Comparison of ENCODE assay signal across 8 mouse cellular contexts in the genomic region with DNA sequence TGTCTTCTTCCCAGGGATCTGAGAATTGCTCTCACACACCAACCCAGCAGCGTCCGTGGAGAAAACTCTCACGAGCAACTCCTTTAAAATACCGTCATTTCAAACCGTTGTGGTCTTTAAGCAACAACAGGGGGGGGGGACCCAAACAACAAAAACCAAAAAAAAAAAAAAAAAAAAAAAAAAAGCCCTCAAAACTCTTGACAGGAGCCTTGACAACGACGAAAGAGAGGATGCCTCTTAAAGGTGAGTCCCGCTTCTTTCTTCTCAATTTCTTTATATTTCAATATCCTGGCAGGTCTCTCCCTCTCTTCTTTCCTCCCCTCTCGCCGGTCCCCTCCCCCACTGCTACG. TPM values are rescaled to one million over a fixed set of nuclear protein-coding genes. Genes with fewer than 3 reads are reported as not detected.
DNase-seq lines count a peak whose midpoint lies in the region; ATAC-seq and TF ChIP-seq lines count a peak whose summit lies in the region.

No protein-coding gene starts in this region.

- peak overlapping the region; percentile 44 for H3K4me3 ChIP-seq in left cerebral cortex, adult 2 months
- H3K4me3 ChIP-seq in embryonic facial prominence, embryonic 15.5 days (replicated peaks) = peak overlapping the region; percentile 35
- H3K4me3 ChIP-seq in limb, embryonic 10.5 days = peak overlapping the region; percentile 46
- peak overlapping the region; percentile 38 for H3K4me3 ChIP-seq in neural tube, embryonic 15.5 days (replicated peaks)

- no peak for TF ChIP-seq CTCF in left cerebral cortex, adult 2 months (IDR thresholded peaks at IDR 0.05)

- H3K27me3 ChIP-seq in embryonic facial prominence, embryonic 15.5 days = peaks cover 97% of the 10 kb centered on the region
- peaks cover 100% of the 10 kb centered on the region for H3K27me3 ChIP-seq in limb, embryonic 10.5 days (ENCODE audit: low read depth, poor library complexity, severe bottlenecking)
- peaks cover 76% of the 10 kb centered on the region for H3K27me3 ChIP-seq in neural tube, embryonic 15.5 days (replicated peaks)

- WGBS in embryonic facial prominence, embryonic 15.5 days = under 1% methylated on average over 11 of the region's 11 CpGs
- under 1% methylated on average over 11 of the region's 11 CpGs for WGBS in limb, embryonic 10.5 days
- WGBS in neural tube, embryonic 15.5 days = under 1% methylated on average over 11 of the region's 11 CpGs

- intact Hi-C loops in left cerebral cortex, adult 2 months (cut with DNase I) = loop anchor here (5.0 kb wide), 1 partner anchor 327 kb away; a partner anchor contains a TSS
- intact Hi-C loops in left cerebral cortex, postnatal 36 days (cut with DNase I) = loop anchor here (5.0 kb wide), 1 partner anchor 543 kb away; no protein-coding TSS in a partner anchor

- no peak overlapping the region for H3K9ac ChIP-seq in embryonic facial prominence, embryonic 15.5 days
- peak overlapping the region; percentile 37; the same call in 1 of the 2 replicates for H3K9ac ChIP-seq in neural tube, embryonic 15.5 days (replicated peaks)

- H3K27ac ChIP-seq in left cerebral cortex, adult 2 months = peak overlapping the region; percentile 58; the same call in 1 of the 2 replicates
- H3K27ac ChIP-seq in embryonic facial prominence, embryonic 15.5 days (replicated peaks) = no peak overlapping the region
- H3K27ac ChIP-seq in limb, embryonic 10.5 days = peak overlapping the region; percentile 61; the same call in 1 of the 2 replicates
- peak overlapping the region; percentile 33; the same call in 1 of the 2 replicates for H3K27ac ChIP-seq in neural tube, embryonic 15.5 days (replicated peaks)

- no peak for DNase-seq in left cerebral cortex, adult 2 months (ENCODE audit: extremely low spot score in 1 of 2, low spot score in 2 of 2)
- no peak for DNase-seq in left cerebral cortex, adult 9 months (ENCODE audit: low spot score in 2 of 2)
- DNase-seq in limb, embryonic 10.5 days (ENCODE audit: low spot score) = no peak
- no peak for DNase-seq in cerebellum, postnatal 10 days
- no peak for DNase-seq in cerebellum, adult 18-20 months
- DNase-seq in left cerebral cortex, postnatal 36 days (ENCODE audit: low spot score in 2 of 2) = no peak

- H3K4me1 ChIP-seq in embryonic facial prominence, embryonic 15.5 days = peaks cover 39% of the 10 kb centered on the region
- peaks cover 36% of the 10 kb centered on the region for H3K4me1 ChIP-seq in limb, embryonic 10.5 days
- H3K4me1 ChIP-seq in neural tube, embryonic 15.5 days = peaks cover 31% of the 10 kb centered on the region

- H3K9me3 ChIP-seq in embryonic facial prominence, embryonic 15.5 days (replicated peaks) = no peaks in the 10 kb centered on the region
- H3K9me3 ChIP-seq in limb, embryonic 10.5 days (replicated peaks) = no peaks in the 10 kb centered on the region
- no peaks in the 10 kb centered on the region for H3K9me3 ChIP-seq in neural tube, embryonic 15.5 days (replicated peaks)

- H3K36me3 ChIP-seq in embryonic facial prominence, embryonic 15.5 days = no peaks in the 10 kb centered on the region
- H3K36me3 ChIP-seq in limb, embryonic 10.5 days = no peaks in the 10 kb centered on the region
- H3K36me3 ChIP-seq in neural tube, embryonic 15.5 days = no peaks in the 10 kb centered on the region

- ATAC-seq in embryonic facial prominence, embryonic 15.5 days (ENCODE audit: insufficient number of reproducible peaks, low FRiP score, low TSS enrichment, low read depth) = no peak
- ATAC-seq in neural tube, embryonic 15.5 days (ENCODE audit: low FRiP score) = no peak

- peak overlapping the region; percentile 58 for H3K4me2 ChIP-seq in embryonic facial prominence, embryonic 15.5 days (replicated peaks)
- peak overlapping the region; percentile 64 for H3K4me2 ChIP-seq in neural tube, embryonic 15.5 days

RNA-seq across cellular contexts. Expression of a gene that starts 7.0 kb away (rescaled TPM):
- total RNA-seq in left cerebral cortex, adult 2 months (2021) = 10 to 100 TPM in 1 of 2 experiments, 1 to 10 TPM in 1; 8.2 to 11.7 TPM
- 2.2 and 2.7 TPM in 2 replicates for polyA plus RNA-seq in embryonic facial prominence, embryonic 15.5 days (2015; fragmentation: Nextera tagmentation; extraction: Ambion mirVana)
- 0.09 and 0.15 TPM in 2 replicates for polyA plus RNA-seq in limb, embryonic 10.5 days (2016; fragmentation: Nextera tagmentation; extraction: Ambion mirVana)
- 9.4 and 11.4 TPM in 2 replicates for polyA plus RNA-seq in neural tube, embryonic 15.5 days (2015; fragmentation: Nextera tagmentation; extraction: Ambion mirVana)
- total RNA-seq in left cerebral cortex, postnatal 36 days (2021) = 10 to 100 TPM in 1 of 2 experiments, 1 to 10 TPM in 1; 8.1 to 12.4 TPM
